Mouse (Mus musculus) embryonic facial prominence, embryonic 14.5 days (tissue): ENCODE data around the gene Dpy19l3. TPM values are rescaled to one million over a fixed set of nuclear protein-coding genes. Genes with fewer than 3 reads are reported as not detected.

Experiments
- ATAC-seq: fragments of 200-750 bp; cut with Nextera tagmentation; 2 replicates; pipeline ENCODE4 v1.8.0; 2017; ENCODE audit warnings: low read depth, moderate number of reproducible peaks, moderate TSS enrichment
- DNase-seq: peaks from one replicate; pipeline ENCODE4 v3.0.0-alpha.2; 2015; ENCODE audit warnings: low spot score
- H3K27ac ChIP-seq: fragments of 300-500 bp; sonication (generic); replicated peaks from 2 replicates; pipeline ENCODE4 v1.5.1; 2014; ENCODE audit warnings: low read depth, mild to moderate bottlenecking, low read length, moderate library complexity
- H3K27me3 ChIP-seq: fragments of 300-500 bp; sonication (generic); replicated peaks from 2 replicates; pipeline ENCODE4 v1.6.1; 2014; ENCODE audit warnings: low read length; ENCODE audit not compliant: control insufficient read depth, insufficient read depth
- H3K36me3 ChIP-seq: fragments of 300-500 bp; sonication (generic); 2 replicates; pipeline ENCODE4 v1.6.1; 2014; ENCODE audit warnings: low read length, mixed read lengths; ENCODE audit not compliant: control insufficient read depth, insufficient read depth
- H3K4me1 ChIP-seq: fragments of 300-500 bp; sonication (generic); 2 replicates; pipeline ENCODE4 v1.6.1; 2014; ENCODE audit warnings: antibody characterized with exemption, low read length; ENCODE audit not compliant: control insufficient read depth, insufficient read depth
- H3K4me2 ChIP-seq: fragments of 300-500 bp; sonication (generic); 2 replicates; pipeline ENCODE4 v1.6.1; 2014; ENCODE audit warnings: low read depth, mild to moderate bottlenecking, low read length, moderate library complexity, mixed read lengths
- H3K4me3 ChIP-seq: fragments of 300-500 bp; sonication (generic); 2 replicates; pipeline ENCODE4 v1.5.1; 2014; ENCODE audit warnings: low read depth, mild to moderate bottlenecking, low read length
- H3K9ac ChIP-seq: fragments of 300-500 bp; sonication (generic); 2 replicates; pipeline ENCODE4 v1.6.1; 2014; ENCODE audit warnings: low read depth, mild to moderate bottlenecking, low read length, moderate library complexity, mixed read lengths
- H3K9me3 ChIP-seq: fragments of 300-500 bp; sonication (generic); 2 replicates; pipeline ENCODE4 v1.6.1; 2016; ENCODE audit warnings: low read length; ENCODE audit not compliant: control insufficient read depth
- WGBS: fragments of 180-500 bp; shearing (Covaris S2); extraction: QIAGEN DNeasy Blood & Tissue Kit; methylation state at CpG from one replicate; pipeline ENCODE4 v1.1.7; 2014; 5-methylcytosine and 5-hydroxymethylcytosine counted together
- polyA plus RNA-seq: library from polyadenylated mRNA; unstranded; fragments of >200 nt; fragmentation: Nextera tagmentation; extraction: Ambion mirVana; gene quantifications from 2 replicates; pipeline ENCODE4 v1.2.1, GENCODE M21; 2014

Gene Dpy19l3
- polyA plus RNA-seq, 1 experiment from 2014 or later = 34.9 TPM

DNA sequence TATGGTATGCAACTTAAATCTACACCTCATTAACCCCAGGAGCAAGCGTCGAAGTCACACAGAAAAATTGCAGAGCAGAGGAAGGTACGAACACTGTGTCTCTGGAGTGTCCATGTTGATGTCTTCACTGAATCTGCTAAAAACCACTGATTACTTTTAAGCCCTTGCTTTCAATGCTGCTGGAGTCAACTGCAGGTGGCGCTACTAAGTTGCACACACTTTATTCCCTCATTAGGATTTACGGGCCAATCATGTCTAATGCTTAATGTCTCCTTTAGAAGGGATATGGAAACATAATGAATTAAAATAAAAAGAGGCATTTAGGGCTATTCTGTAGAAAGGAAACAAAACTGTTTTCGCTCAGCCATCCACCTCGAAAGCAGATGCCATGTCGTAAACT, 35.9 kb upstream of the Dpy19l3 start:
- Histone ChIP-seq H3K4me3 (no peak overlapping the region), H3K9ac (no peak overlapping the region), H3K9me3 (no peaks in the 10 kb centered on the region), H3K4me1 (no peaks in the 10 kb centered on the region), H3K27ac (no peak overlapping the region), H3K4me2 (no peak overlapping the region), H3K27me3 (no peaks in the 10 kb centered on the region), H3K36me3 (peaks cover 92% of the 10 kb centered on the region)
- WGBS = 87% methylated on average over 8 of the region's 8 CpGs
- ATAC-seq (no peak), DNase-seq (no peak)

DNA sequence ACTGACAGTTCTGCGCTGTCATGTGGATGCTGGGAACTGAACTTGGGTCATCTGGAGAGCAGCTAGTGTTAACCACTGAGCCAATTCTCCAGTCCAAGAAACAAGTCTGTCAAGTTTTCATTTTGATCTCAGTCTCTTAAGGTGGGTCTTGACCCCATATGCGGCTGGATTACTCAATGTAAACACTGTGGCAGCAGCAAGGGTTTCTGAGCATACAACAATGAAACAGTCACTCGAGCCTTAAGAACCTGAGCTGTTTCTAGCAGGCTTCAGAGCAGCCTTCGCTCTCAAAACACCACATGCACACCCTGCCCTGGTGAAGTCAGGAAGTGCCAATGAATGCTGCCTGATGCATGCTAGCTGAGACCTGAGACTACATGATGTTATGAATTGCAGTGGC, 31.3 kb upstream of the Dpy19l3 start:
- Histone ChIP-seq H3K4me2 (no peak overlapping the region), H3K27me3 (no peaks in the 10 kb centered on the region), H3K27ac (no peak overlapping the region), H3K9me3 (no peaks in the 10 kb centered on the region), H3K4me3 (no peak overlapping the region), H3K4me1 (no peaks in the 10 kb centered on the region), H3K9ac (no peak overlapping the region), H3K36me3 (peaks cover 83% of the 10 kb centered on the region)
- WGBS = 70% methylated on average over 4 of the region's 4 CpGs
- DNase-seq = peak; percentile 12
- ATAC-seq = no peak

DNA sequence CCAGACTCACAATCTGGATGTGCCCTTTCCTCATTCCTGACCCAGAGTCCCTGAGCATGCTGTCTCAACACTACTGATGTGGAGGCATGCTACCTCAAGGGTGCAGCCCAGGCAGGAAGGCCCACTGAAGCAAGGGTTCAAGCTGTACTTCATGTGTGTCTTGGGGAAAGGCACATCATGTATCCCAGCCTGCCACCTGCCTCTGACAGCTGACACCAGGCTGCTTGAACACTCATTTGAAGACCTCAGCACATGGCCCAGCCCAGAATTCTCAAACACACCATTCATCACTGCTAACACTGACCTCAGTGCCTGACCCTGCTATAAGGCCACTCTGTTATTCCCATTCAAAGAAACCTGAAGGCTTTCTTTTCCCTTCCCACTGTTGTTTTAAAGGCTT, 28.0 kb upstream of the Dpy19l3 start:
- H3K4me3 ChIP-seq = no peak overlapping the region
- no peaks in the 10 kb centered on the region for H3K4me1 ChIP-seq
- no peak overlapping the region for H3K27ac ChIP-seq
- H3K27me3 ChIP-seq = no peaks in the 10 kb centered on the region
- H3K4me2 ChIP-seq = no peak overlapping the region
- DNase-seq = no peak
- no peaks in the 10 kb centered on the region for H3K9me3 ChIP-seq
- H3K9ac ChIP-seq = no peak overlapping the region
- no peak for ATAC-seq
- H3K36me3 ChIP-seq = peaks cover 80% of the 10 kb centered on the region

DNA sequence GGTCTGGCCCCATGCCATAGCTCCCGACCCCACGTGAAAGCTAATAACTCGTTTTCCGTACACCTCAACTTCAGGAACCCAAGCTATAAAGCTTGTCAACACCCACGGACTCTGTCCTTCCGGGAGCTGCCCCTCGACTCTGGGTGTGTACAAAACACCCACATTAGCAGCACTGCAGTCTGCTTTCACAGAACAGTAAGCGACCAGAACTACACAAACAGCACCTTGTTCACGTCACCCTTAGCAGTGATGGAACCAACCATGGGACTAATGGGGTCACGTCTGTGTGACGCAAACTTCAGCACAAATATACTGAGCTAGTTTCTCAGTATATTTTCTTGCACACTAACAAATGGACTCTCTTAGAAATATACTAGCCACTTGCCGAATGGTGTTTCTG, 19.9 kb upstream of the Dpy19l3 start:
- ATAC-seq (no peak), DNase-seq (no peak)
- no peak overlapping the region for H3K9ac ChIP-seq
- H3K4me2 ChIP-seq = no peak overlapping the region
- 94% methylated on average over 12 of the region's 12 CpGs for WGBS
- no peaks in the 10 kb centered on the region for H3K4me1 ChIP-seq
- H3K36me3 ChIP-seq = peaks cover 69% of the 10 kb centered on the region
- H3K27me3 ChIP-seq = no peaks in the 10 kb centered on the region
- H3K4me3 ChIP-seq = no peak overlapping the region
- no peak overlapping the region for H3K27ac ChIP-seq
- no peaks in the 10 kb centered on the region for H3K9me3 ChIP-seq

DNA sequence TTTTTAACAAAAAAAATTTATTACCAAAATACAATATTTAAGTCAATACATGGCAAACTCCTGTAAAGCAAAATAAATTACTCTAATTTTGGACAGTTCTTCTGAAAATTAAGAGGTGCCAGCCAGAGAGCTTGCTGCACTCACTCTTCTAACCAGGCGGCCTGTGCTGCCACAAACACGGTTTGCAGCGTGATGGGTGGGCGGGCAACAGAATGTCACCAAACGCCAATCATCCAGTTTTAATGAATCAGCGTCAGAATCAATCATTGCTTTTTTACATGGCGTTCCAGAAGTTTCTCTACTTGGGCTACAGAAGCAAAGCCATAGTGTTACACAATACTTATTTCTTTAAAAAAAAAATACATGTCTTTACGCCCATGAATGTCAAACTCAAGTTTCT, 18.1 kb upstream of the Dpy19l3 start:
- H3K9ac ChIP-seq = no peak overlapping the region
- H3K36me3 ChIP-seq = peaks cover 52% of the 10 kb centered on the region
- 94% methylated on average over 8 of the region's 8 CpGs for WGBS
- no peaks in the 10 kb centered on the region for H3K4me1 ChIP-seq
- no peaks in the 10 kb centered on the region for H3K27me3 ChIP-seq
- H3K9me3 ChIP-seq = no peaks in the 10 kb centered on the region
- no peak overlapping the region for H3K4me3 ChIP-seq
- DNase-seq (no peak), ATAC-seq (no peak)
- H3K4me2 ChIP-seq = no peak overlapping the region
- H3K27ac ChIP-seq = no peak overlapping the region

DNA sequence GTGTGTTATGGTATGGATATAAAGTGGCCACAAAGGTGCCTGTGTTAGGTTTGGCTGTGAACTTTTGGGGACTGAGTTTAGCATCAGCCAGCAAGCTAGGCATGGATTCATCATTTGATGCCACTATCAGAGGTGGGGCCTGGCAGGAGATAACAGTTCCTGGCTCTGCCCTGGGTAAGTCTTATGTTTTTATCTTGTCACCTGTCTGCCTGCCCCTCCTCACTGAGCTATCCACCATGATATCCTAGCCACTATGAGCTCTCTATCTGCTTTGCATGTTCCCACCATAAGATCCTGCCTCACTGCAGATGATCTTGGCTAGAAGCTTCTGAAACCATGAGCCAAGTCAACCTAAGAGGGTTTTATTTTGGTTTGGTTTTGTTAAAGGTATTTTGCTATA, 16.9 kb upstream of the Dpy19l3 start:
- no peak overlapping the region for H3K4me3 ChIP-seq
- H3K4me1 ChIP-seq = no peaks in the 10 kb centered on the region
- H3K36me3 ChIP-seq = peaks cover 43% of the 10 kb centered on the region
- no peak overlapping the region for H3K27ac ChIP-seq
- H3K9me3 ChIP-seq = no peaks in the 10 kb centered on the region
- H3K4me2 ChIP-seq = no peak overlapping the region
- DNase-seq = no peak
- H3K27me3 ChIP-seq = no peaks in the 10 kb centered on the region
- no peak for ATAC-seq
- H3K9ac ChIP-seq = no peak overlapping the region

DNA sequence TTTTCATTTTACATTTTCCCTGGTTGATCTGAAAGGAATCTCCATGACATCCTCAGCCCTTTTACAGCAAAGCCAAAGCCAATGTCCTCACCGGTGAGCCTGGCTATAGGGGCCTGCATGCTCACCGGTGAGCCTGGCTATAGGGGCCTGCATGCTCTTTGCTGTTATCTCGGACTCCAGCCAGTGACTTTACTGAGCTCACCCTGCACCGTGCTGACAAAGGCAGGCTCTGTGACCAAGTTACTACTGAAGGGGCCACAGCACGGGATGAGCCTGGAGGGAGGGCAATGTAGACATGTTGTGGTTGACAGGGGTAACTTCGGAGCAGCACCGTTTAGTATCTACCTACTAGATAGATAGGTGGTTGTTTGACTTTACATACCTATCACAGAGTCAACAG, 15.9 kb upstream of the Dpy19l3 start:
- H3K27ac ChIP-seq = no peak overlapping the region
- no peaks in the 10 kb centered on the region for H3K4me1 ChIP-seq
- peaks cover 33% of the 10 kb centered on the region for H3K36me3 ChIP-seq
- 77% methylated on average over 7 of the region's 7 CpGs for WGBS
- no peak overlapping the region for H3K9ac ChIP-seq
- H3K4me2 ChIP-seq = no peak overlapping the region
- no peaks in the 10 kb centered on the region for H3K9me3 ChIP-seq
- ATAC-seq = no peak
- H3K27me3 ChIP-seq = no peaks in the 10 kb centered on the region
- no peak overlapping the region for H3K4me3 ChIP-seq
- DNase-seq = no peak

DNA sequence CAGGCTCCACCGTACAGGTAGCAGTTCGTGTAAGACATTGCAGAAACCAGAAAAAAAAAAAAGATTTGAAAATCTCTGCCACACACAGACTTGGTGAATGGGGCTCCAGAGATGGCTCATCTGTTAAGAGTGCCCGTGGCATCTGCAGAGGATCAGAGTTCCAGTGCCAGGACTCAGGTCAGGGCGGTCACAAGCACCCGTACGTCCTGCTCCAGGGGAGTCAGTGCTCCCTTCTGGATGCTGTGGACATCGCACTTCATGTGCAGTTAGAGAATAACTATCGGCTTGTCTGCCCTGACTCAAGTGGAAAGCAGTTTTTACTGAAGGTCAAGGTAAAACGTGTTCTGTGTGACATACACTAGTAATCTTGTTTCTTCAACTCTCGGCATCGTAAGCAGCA, 10.2 kb upstream of the Dpy19l3 start:
- DNase-seq (no peak), ATAC-seq (no peak)
- H3K9me3 ChIP-seq = no peaks in the 10 kb centered on the region
- H3K4me1 ChIP-seq = no peaks in the 10 kb centered on the region
- H3K27me3 ChIP-seq = no peaks in the 10 kb centered on the region
- H3K27ac ChIP-seq = no peak overlapping the region
- no peak overlapping the region for H3K4me3 ChIP-seq
- H3K4me2 ChIP-seq = no peak overlapping the region
- 88% methylated on average over 11 of the region's 11 CpGs for WGBS
- H3K36me3 ChIP-seq = no peaks in the 10 kb centered on the region
- no peak overlapping the region for H3K9ac ChIP-seq

DNA sequence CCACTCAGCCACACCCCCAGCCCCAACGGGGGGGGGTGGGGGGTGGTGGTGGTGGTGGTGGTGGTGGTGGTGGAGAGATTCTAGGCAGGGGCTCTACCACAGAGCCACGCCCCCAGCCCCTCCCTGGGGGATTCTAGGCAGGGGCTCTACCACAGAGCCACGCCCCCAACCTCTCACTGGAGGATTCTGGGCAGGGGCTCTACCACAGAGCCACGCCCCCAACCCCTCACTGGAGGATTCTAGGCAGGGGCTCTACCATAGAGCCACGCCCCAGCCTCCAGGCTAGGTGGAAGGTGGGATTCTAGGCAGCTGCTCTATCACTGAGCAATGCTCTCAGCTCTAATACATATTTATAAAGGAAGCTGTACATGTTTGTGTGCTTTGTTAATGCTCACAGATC, 7.5 kb upstream of the Dpy19l3 start:
- ATAC-seq = no peak
- Histone ChIP-seq H3K27me3 (no peaks in the 10 kb centered on the region), H3K36me3 (no peaks in the 10 kb centered on the region), H3K4me2 (no peak overlapping the region), H3K9ac (no peak overlapping the region), H3K27ac (no peak overlapping the region), H3K4me1 (no peaks in the 10 kb centered on the region), H3K4me3 (no peak overlapping the region), H3K9me3 (no peaks in the 10 kb centered on the region)
- 69% methylated on average over 5 of the region's 5 CpGs for WGBS
- DNase-seq = no peak
